Mouse (Mus musculus) CD4-positive naive resting alpha-beta T cell, adult 76 days (primary cell): ENCODE data around the gene Stam. TPM values are rescaled to one million over a fixed set of nuclear protein-coding genes. Genes with fewer than 3 reads are reported as not detected.

Experiments used
- total RNA-seq: library from RNA; stranded (reverse); gene quantifications from one replicate; pipeline ENCODE4 v1.2.4, GENCODE M21; 2023

Gene Stam
- 36.8 TPM for total RNA-seq

DNA sequence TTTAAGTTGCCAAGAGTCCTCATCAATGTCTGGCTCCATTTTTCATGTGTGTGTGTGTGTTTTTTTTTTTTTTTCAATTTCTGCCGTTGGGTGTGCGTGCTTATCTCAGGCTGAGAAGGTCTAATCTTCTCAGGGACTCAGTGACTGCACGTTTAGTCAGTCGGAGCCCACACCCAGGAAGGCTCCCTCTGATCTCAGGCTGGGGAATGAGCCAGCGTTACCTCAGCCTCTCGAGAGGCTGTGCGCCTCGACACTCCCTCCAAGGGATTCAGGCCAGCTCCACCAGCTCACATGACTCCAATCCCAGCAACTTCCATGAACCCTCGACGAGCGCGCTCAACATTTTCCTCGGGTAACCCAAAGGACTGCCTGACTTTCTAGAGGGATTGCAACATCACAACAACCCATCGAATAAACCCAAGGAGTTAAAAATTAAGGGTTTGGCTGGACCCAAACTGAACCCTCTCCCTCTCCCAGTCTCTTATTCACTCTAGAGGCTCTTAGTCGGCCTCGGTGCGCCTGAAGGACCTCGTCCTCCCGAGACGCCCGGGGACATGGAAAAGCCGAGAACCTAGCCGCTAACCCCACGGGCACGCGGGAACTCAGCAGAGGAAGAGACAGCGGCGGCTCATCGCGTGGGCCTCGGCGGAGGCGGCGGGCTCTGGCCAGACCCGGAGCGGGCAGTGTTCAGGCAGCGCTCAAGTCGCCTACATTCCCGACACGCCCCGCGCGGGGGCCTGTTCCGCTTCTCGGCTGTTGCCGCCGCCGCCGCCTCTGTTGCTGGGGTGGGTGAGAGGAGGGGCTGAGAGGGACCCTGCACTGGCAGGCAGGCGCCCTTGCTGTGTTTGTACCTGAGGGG is at the start of gene Stam:
Stam (plus strand) TSS at position 737 of the 859 bp plus-strand sequence.

DNA sequence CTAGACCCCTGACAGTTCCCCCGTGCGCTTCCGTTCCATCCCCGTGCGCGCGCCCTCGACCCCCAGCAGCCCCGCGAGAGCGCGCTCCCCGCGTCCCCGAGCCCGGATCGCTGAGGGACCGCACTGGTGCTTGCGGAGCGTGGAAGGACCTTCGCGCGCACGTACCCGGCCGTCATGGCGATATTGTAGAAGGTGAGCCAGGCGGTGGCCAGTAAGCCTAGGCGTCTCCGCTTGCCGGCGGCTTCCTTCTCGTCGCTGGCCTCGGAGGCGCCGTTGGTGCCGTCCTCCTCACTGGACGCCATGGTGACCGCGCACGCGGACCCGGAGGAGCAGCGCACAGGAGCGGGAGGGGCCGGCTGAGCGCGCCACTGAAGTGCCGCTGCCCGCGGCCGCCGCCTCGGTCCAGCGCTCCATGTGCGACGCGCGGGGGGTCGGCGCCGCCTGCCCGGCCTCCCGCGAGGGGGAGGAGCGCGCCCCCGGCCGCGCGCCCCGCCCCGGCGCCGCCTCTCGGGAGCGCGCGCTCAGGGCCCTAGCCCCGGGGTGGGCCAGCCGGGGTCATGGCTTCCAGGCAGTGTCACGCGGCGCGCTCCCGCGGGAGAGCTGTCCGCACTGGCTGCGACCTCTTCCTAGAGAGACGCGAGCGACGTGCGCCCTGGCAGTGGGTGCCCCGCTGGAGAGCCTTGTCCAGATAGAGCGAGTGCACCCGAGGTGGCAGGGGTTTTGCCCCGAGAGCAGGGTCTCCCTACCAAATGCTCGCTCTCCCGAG is 18.1 kb upstream of the Stam start, which contains the start of gene Hacd1:
Hacd1 (minus strand) TSS at position 570 of the 766 bp plus-strand sequence.

DNA sequence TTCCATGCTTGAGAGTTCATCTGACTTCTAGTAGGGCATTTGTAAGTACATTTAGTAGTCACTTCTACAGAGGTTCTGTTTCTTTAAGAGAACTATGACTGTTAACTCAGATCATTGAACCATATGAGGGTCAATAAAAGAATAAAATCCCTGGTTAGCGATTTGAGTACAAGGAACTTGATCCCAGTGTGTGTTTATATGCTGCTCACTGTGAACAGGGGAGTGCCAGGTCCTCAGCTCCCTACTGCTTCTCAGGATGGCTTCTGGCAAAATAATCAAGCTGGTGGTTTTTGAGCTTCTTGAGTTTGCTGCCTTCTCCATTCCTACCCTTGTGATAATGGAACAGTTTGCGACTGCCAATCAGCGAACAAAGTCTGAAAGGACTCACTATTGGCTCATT is 100.4 kb downstream of the Stam start, which contains the start of gene Tmem236:
Tmem236 (plus strand) TSS at position 190 of the 400 bp plus-strand sequence.

Other genes starting within 250 kb of the Stam start
- not detected for gene Hacd1, start 18.0 kb upstream of the Stam start, total RNA-seq
- gene Tmem236, start 100.4 kb downstream of the Stam start, total RNA-seq, result 0.15 TPM
- gene Mrc1, start 155.3 kb downstream of the Stam start, total RNA-seq, result 4.5 TPM